Mouse (Mus musculus): ENCODE results near the gene Gna13. TPM values are rescaled to one million over a fixed set of nuclear protein-coding genes. Genes with fewer than 3 reads are reported as not detected.

The Gna13 gene
- polyA plus RNA-seq, 1 experiment from 2014 or later, result 16.6 TPM

Other genes starting within 250 kb of the Gna13 start
- gene E030025P04Rik, start 218.5 kb upstream of the Gna13 start, polyA plus RNA-seq (2015; fragmentation: Nextera tagmentation; extraction: Ambion mirVana), result not detected in 2 replicates
- gene Rgs9, start 64.7 kb upstream of the Gna13 start, polyA plus RNA-seq (2015; fragmentation: Nextera tagmentation; extraction: Ambion mirVana), result 4.4 and 4.7 TPM in 2 replicates
- gene 9930022D16Rik, start 51.1 kb downstream of the Gna13 start, polyA plus RNA-seq (2015; fragmentation: Nextera tagmentation; extraction: Ambion mirVana), result not detected in 2 replicates
- 49.1 and 61.1 TPM in 2 replicates for gene Amz2, start 63.1 kb downstream of the Gna13 start, polyA plus RNA-seq (2015; fragmentation: Nextera tagmentation; extraction: Ambion mirVana)
- 3.0 and 3.7 TPM in 2 replicates for gene Arsg, start 110.5 kb downstream of the Gna13 start, polyA plus RNA-seq (2015; fragmentation: Nextera tagmentation; extraction: Ambion mirVana)
- 3.3 and 4.0 TPM in 2 replicates for gene Slc16a6, start 110.8 kb downstream of the Gna13 start, polyA plus RNA-seq (2015; fragmentation: Nextera tagmentation; extraction: Ambion mirVana)
- gene Wipi1, start 249.1 kb downstream of the Gna13 start, polyA plus RNA-seq (2015; fragmentation: Nextera tagmentation; extraction: Ambion mirVana), result 23.4 and 24.7 TPM in 2 replicates

Measured in neural tube, embryonic 13.5 days (tissue).